In the genomic region with DNA sequence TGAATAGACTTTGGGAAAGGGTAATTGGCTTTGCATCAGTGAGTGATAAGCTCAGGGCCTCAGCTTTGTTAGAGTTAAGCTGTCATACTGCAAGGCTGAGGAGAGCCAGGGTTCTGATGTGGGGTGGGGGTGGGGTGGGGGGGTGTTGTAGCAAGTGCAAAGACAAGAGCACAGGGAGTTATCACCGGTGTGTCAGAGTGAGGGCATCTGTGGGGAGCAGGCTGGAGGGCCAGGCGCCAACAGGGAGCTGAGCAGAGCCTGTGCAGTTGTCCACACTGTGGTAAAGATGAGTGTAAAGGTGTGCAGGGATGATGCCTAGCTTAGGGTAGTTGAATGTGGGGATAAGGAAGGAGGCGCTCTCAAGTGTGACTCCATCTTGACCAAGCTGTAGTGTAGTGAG, we compare ENCODE assay signal across 17 mouse cellular contexts. TPM values are rescaled to one million over a fixed set of nuclear protein-coding genes. Genes with fewer than 3 reads are reported as not detected.
DNase-seq lines count a peak whose midpoint lies in the region; ATAC-seq and TF ChIP-seq lines count a peak whose summit lies in the region.
"Had no signal": no experiment of that assay in that cellular context is flagged by ENCODE, and none has a peak within 500 bp of the region (broad histone marks: within the 10 kb centered on the region; RNA-seq: fewer than 3 reads in every experiment).

No protein-coding gene starts in this region.

- H3K9me3 ChIP-seq in heart, embryonic 16.5 days (replicated peaks; ENCODE audit: control insufficient read depth, low read length): no peaks in the 10 kb centered on the region
- H3K9me3 ChIP-seq in midbrain, embryonic 13.5 days: no peaks in the 10 kb centered on the region
- no peaks in the 10 kb centered on the region for H3K9me3 ChIP-seq in midbrain, embryonic 10.5 days (replicated peaks)
- no peaks in the 10 kb centered on the region for H3K9me3 ChIP-seq in liver, embryonic 13.5 days (replicated peaks)
- H3K9me3 ChIP-seq: embryonic facial prominence, embryonic 13.5 days; forebrain, embryonic 12.5 days had no signal

- ATAC-seq in heart, embryonic 16.5 days (replicated peaks; ENCODE audit: extremely low read depth, insufficient read depth, low FRiP score): 0 out of 2 replicates have a peak, but pooled peaks have one; percentile 29
- peak; percentile 47 for ATAC-seq in midbrain, embryonic 13.5 days
- peak; percentile 35 for ATAC-seq in liver, embryonic 13.5 days (ENCODE audit: low read depth)
- peak; percentile 48 for ATAC-seq in megakaryocyte-erythroid progenitor cell, adult 5-6 weeks (replicated peaks; ENCODE audit: low FRiP score, low TSS enrichment, poor library complexity, severe bottlenecking)
- ATAC-seq: CD4-positive, CD25-positive, alpha-beta regulatory T cell, adult 4 months had no signal

- peaks cover 5% of the 10 kb centered on the region; the same call in 1 of the 2 replicates for H3K36me3 ChIP-seq in heart, embryonic 16.5 days (ENCODE audit: control insufficient read depth, insufficient read depth)
- H3K36me3 ChIP-seq in midbrain, embryonic 13.5 days: peaks cover 9% of the 10 kb centered on the region; the same call in 1 of the 2 replicates
- peaks cover 22% of the 10 kb centered on the region for H3K36me3 ChIP-seq in midbrain, embryonic 10.5 days
- H3K36me3 ChIP-seq in liver, embryonic 13.5 days: peaks cover 57% of the 10 kb centered on the region
- H3K36me3 ChIP-seq: forebrain, embryonic 12.5 days had no signal

- H3K4me3 ChIP-seq in heart, embryonic 16.5 days (ENCODE audit: low read length): no peak overlapping the region
- no peak overlapping the region for H3K4me3 ChIP-seq in midbrain, embryonic 13.5 days (replicated peaks)
- no peak overlapping the region for H3K4me3 ChIP-seq in midbrain, embryonic 10.5 days
- H3K4me3 ChIP-seq in liver, embryonic 13.5 days (replicated peaks): peak overlapping the region; percentile 20
- H3K4me3 ChIP-seq in left cerebral cortex, adult 2 months: no peak overlapping the region
- H3K4me3 ChIP-seq: embryonic facial prominence, embryonic 13.5 days; forebrain, embryonic 12.5 days had no signal

- no peak for TF ChIP-seq CTCF in left cerebral cortex, adult 2 months (IDR thresholded peaks at IDR 0.05)

- intact Hi-C loops in heart, postnatal 25 days (cut with DNase I): no loop called here
- intact Hi-C loops in left cerebral cortex, adult 2 months (cut with DNase I): no loop called here

- H3K4me1 ChIP-seq in heart, embryonic 16.5 days (ENCODE audit: control insufficient read depth, insufficient read depth, low read length): peaks cover 49% of the 10 kb centered on the region
- H3K4me1 ChIP-seq in midbrain, embryonic 13.5 days (replicated peaks): peaks cover 9% of the 10 kb centered on the region
- peaks cover 26% of the 10 kb centered on the region for H3K4me1 ChIP-seq in midbrain, embryonic 10.5 days
- peaks cover 90% of the 10 kb centered on the region for H3K4me1 ChIP-seq in liver, embryonic 13.5 days (replicated peaks)

- peak overlapping the region; percentile 14; the same call in 1 of the 2 replicates for H3K27ac ChIP-seq in heart, embryonic 16.5 days (ENCODE audit: low read length)
- no peak overlapping the region for H3K27ac ChIP-seq in midbrain, embryonic 13.5 days
- H3K27ac ChIP-seq in midbrain, embryonic 10.5 days (replicated peaks): no peak overlapping the region
- peak overlapping the region; percentile 100 for H3K27ac ChIP-seq in liver, embryonic 13.5 days
- H3K27ac ChIP-seq in left cerebral cortex, adult 2 months: no peak overlapping the region
- H3K27ac ChIP-seq: embryonic facial prominence, embryonic 13.5 days; forebrain, embryonic 12.5 days had no signal

- DNase-seq in heart, postnatal 25 days (ENCODE audit: low spot score): no peak
- no peak for DNase-seq in midbrain, embryonic 10.5 days (ENCODE audit: low spot score)
- DNase-seq in liver, embryonic 13.5 days: no peak
- DNase-seq in left cerebral cortex, adult 2 months (ENCODE audit: extremely low spot score in 1 of 2, low spot score in 2 of 2): no peak
- DNase-seq: adrenal gland, postnatal 14 days; cerebellum, adult 8-10 months; kidney, postnatal 14 days; layer of hippocampus, adult 9-11 months; lung, postnatal 14 days; spleen, adult 18-20 months; thymus, postnatal 36 days had no signal

- no peaks in the 10 kb centered on the region for H3K27me3 ChIP-seq in heart, embryonic 16.5 days (ENCODE audit: control insufficient read depth, insufficient read depth, low read length)
- H3K27me3 ChIP-seq in midbrain, embryonic 13.5 days: no peaks in the 10 kb centered on the region
- H3K27me3 ChIP-seq in midbrain, embryonic 10.5 days (ENCODE audit: low read depth, poor library complexity, severe bottlenecking): no peaks in the 10 kb centered on the region
- H3K27me3 ChIP-seq in liver, embryonic 13.5 days: no peaks in the 10 kb centered on the region
- H3K27me3 ChIP-seq: embryonic facial prominence, embryonic 13.5 days; forebrain, embryonic 12.5 days had no signal

- no peak overlapping the region for H3K4me2 ChIP-seq in heart, embryonic 16.5 days (ENCODE audit: low read depth, low read length)
- H3K4me2 ChIP-seq in midbrain, embryonic 13.5 days (replicated peaks): no peak overlapping the region
- peak overlapping the region; percentile 77 for H3K4me2 ChIP-seq in liver, embryonic 13.5 days
- H3K4me2 ChIP-seq: embryonic facial prominence, embryonic 13.5 days; forebrain, embryonic 12.5 days had no signal

- H3K9ac ChIP-seq in heart, embryonic 16.5 days (ENCODE audit: low read length): no peak overlapping the region
- H3K9ac ChIP-seq in midbrain, embryonic 13.5 days (replicated peaks): no peak overlapping the region
- H3K9ac ChIP-seq in liver, embryonic 13.5 days: peak overlapping the region; percentile 59
- H3K9ac ChIP-seq: embryonic facial prominence, embryonic 13.5 days; forebrain, embryonic 12.5 days had no signal

- WGBS in heart, embryonic 16.5 days: 46% methylated on average over 3 of the region's 3 CpGs
- 74% methylated on average over 3 of the region's 3 CpGs for WGBS in midbrain, embryonic 13.5 days
- WGBS in midbrain, embryonic 10.5 days: 79% methylated on average over 3 of the region's 3 CpGs
- 27% methylated on average over 3 of the region's 3 CpGs for WGBS in liver, embryonic 13.5 days (ENCODE audit: insufficient replicate concordance)

RNA-seq across cellular contexts. Expression of a gene that starts 10.2 kb away (rescaled TPM):
- 41.5 and 45.8 TPM in 2 replicates for polyA plus RNA-seq in heart, embryonic 16.5 days (2015; fragmentation: Nextera tagmentation; extraction: Ambion mirVana)
- total RNA-seq in heart, postnatal 25 days (2021): 10 to 100 TPM; 53.9 to 54.1 TPM
- 27.2 and 27.4 TPM in 2 replicates for polyA plus RNA-seq in midbrain, embryonic 13.5 days (2015; fragmentation: Nextera tagmentation; extraction: Ambion mirVana)
- 31.8 and 36.1 TPM in 2 replicates for polyA plus RNA-seq in midbrain, embryonic 10.5 days (2016; fragmentation: Nextera tagmentation; extraction: Ambion mirVana)
- polyA plus RNA-seq in liver, embryonic 13.5 days (2015; fragmentation: Nextera tagmentation; extraction: Ambion mirVana): 103 and 120 TPM in 2 replicates
- 100 and 113 TPM in 2 replicates for total RNA-seq in megakaryocyte-erythroid progenitor cell, adult 5-6 weeks (2014; fragmentation: Nextera tagmentation)
- total RNA-seq in megakaryocyte-erythroid progenitor cell, adult 5-6 weeks (2017): 151 and 170 TPM in 2 replicates
- 10 to 100 TPM; 46.4 to 49.9 TPM for total RNA-seq in left cerebral cortex, adult 2 months (2021)

RNA-seq across cellular contexts. Expression of a gene that starts 59.1 kb away (rescaled TPM):
- 1.7 and 2.3 TPM in 2 replicates for polyA plus RNA-seq in heart, embryonic 16.5 days (2015; fragmentation: Nextera tagmentation; extraction: Ambion mirVana)
- 10 to 100 TPM; 10.8 to 12.7 TPM for total RNA-seq in heart, postnatal 25 days (2021)
- polyA plus RNA-seq in midbrain, embryonic 13.5 days (2015; fragmentation: Nextera tagmentation; extraction: Ambion mirVana): 3.7 and 3.9 TPM in 2 replicates
- polyA plus RNA-seq in midbrain, embryonic 10.5 days (2016; fragmentation: Nextera tagmentation; extraction: Ambion mirVana): 1.9 and 2.2 TPM in 2 replicates
- polyA plus RNA-seq in liver, embryonic 13.5 days (2015; fragmentation: Nextera tagmentation; extraction: Ambion mirVana): 2.0 and 2.2 TPM in 2 replicates
- total RNA-seq in megakaryocyte-erythroid progenitor cell, adult 5-6 weeks (2014; fragmentation: Nextera tagmentation): 6.8 and 8.0 TPM in 2 replicates
- total RNA-seq in megakaryocyte-erythroid progenitor cell, adult 5-6 weeks (2017): 22.4 and 23.2 TPM in 2 replicates
- 10 to 100 TPM; 64.0 to 72.3 TPM for total RNA-seq in left cerebral cortex, adult 2 months (2021)

Comparison
In these comparisons a context has a peak if more than half of its experiments do, and no peak if none do; other contexts are left out.
1. H3K27ac ChIP-seq: peak in heart, embryonic 16.5 days (single experiment) and liver, embryonic 13.5 days (single experiment); none in midbrain, embryonic 13.5 days (single experiment), midbrain, embryonic 10.5 days (single experiment) and left cerebral cortex, adult 2 months (single experiment).
2. Peak in every context shown above with its lines, with median percentiles within 50 percentile points of each other: ATAC-seq.